Mouse (Mus musculus): ENCODE results near the gene Gm5901. TPM values are rescaled to one million over a fixed set of nuclear protein-coding genes. Genes with fewer than 3 reads are reported as not detected.

Gene Gm5901
- total RNA-seq, 2 experiments from 2014 or later: not detected

GRCm38 (mm10) chr7:105406322-105406721 lies 31.5 kb downstream of the Gm5901 start:
- DNase-seq: no peak

GRCm38 (mm10) chr7:105411874-105412632 lies 37.2 kb downstream of the Gm5901 start:
- peak; percentile 86 for DNase-seq

GRCm38 (mm10) chr7:105414385-105414784 lies 39.5 kb downstream of the Gm5901 start:
- no peak for DNase-seq

GRCm38 (mm10) chr7:105416529-105416928 lies 41.7 kb downstream of the Gm5901 start:
- no peak for DNase-seq

GRCm38 (mm10) chr7:105418106-105418505 lies 43.3 kb downstream of the Gm5901 start:
- DNase-seq: no peak

GRCm38 (mm10) chr7:105420903-105421302 lies 46.1 kb downstream of the Gm5901 start:
- DNase-seq: no peak

- DNase-seq: no peak
These were observed 49.5 kb downstream of the Gm5901 start for GRCm38 (mm10) chr7:105424368-105424767.

GRCm38 (mm10) chr7:105425424-105426043 lies 50.7 kb downstream of the Gm5901 start, which contains the start of gene Cckbr:
TSS of gene Cckbr (plus strand) at chr7:105425731.
- no peak for DNase-seq

GRCm38 (mm10) chr7:105426051-105426450 lies 51.2 kb downstream of the Gm5901 start:
- DNase-seq: no peak

Other genes with a start within 250 kb of the Gm5901 start
- gene Olfr683, start 228.0 kb upstream of the Gm5901 start, total RNA-seq (2021): not detected
- not detected for gene Olfr684, start 211.4 kb upstream of the Gm5901 start, total RNA-seq (2021)
- gene Olfr685, start 189.0 kb upstream of the Gm5901 start, total RNA-seq (2021): not detected
- not detected for gene Olfr686, start 167.6 kb upstream of the Gm5901 start, total RNA-seq (2021)
- gene Olfr688, start 86.9 kb upstream of the Gm5901 start, total RNA-seq (2021): not detected
- gene Olfr689, start 63.9 kb upstream of the Gm5901 start, total RNA-seq (2021): not detected
- not detected for gene Olfr690, start 40.9 kb upstream of the Gm5901 start, total RNA-seq (2021)
- gene Olfr691, start 32.8 kb upstream of the Gm5901 start, total RNA-seq (2021): under 1 TPM; 0.12 to 0.27 TPM
- not detected for gene Olfr692, start 6.8 kb upstream of the Gm5901 start, total RNA-seq (2021)
- 10 to 100 TPM; 31.1 to 33.8 TPM for gene Fam160a2, start 25.0 kb downstream of the Gm5901 start, total RNA-seq (2021)
- gene Cnga4, start 29.5 kb downstream of the Gm5901 start, total RNA-seq (2021): not detected
- gene Cckbr, start 50.7 kb downstream of the Gm5901 start, total RNA-seq (2021): not detected
- 10 to 100 TPM; 43.3 to 44.3 TPM for gene Cavin3, start 107.3 kb downstream of the Gm5901 start, total RNA-seq (2021)
- gene Smpd1, start 179.3 kb downstream of the Gm5901 start, total RNA-seq (2021): 100 to 1,000 TPM; 101 to 103 TPM
- gene Apbb1, start 206.6 kb downstream of the Gm5901 start, total RNA-seq (2021): 10 to 100 TPM; 57.5 to 59.1 TPM
- under 1 TPM; 0.23 to 0.60 TPM for gene Hpx, start 225.1 kb downstream of the Gm5901 start, total RNA-seq (2021)

Measured in heart, postnatal 4 days (tissue).